Mouse (Mus musculus): ENCODE measurements around the gene Cdc14a.
A peak's percentile ranks its signal among the peaks of the same experiment; 100 is the strongest.

Cdc14a gene

DNA sequence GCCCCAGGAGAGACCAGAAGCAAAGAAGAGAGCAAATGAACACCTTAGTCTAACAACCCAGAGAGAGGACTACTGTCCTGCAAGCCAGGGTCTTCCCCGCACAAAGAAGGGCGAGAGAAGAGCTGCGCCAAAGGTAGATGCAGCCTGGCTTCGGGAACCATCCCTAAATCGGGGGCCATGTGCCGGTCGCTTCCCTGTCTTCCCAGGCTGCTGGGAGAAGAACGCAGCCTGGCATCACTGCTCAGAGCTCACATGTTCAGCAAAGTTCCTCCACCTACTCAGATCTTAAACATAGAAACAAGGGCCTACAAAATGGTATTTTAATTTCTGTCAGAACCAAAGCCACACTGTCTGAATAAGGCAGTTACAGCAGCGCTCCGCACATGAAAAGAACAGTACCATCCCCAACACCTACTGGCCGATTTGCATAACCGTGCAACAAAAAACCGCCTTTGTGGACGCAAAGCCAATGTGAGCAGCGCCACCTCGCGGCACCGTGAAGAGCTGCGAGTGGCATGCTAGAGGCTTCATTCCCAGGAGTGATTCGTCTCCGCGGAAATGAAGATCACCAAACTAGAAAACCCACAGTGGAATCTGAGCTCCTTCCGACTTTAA is 96.7 kb downstream of the Cdc14a start:
- DNase-seq: peak; percentile 83

DNA sequence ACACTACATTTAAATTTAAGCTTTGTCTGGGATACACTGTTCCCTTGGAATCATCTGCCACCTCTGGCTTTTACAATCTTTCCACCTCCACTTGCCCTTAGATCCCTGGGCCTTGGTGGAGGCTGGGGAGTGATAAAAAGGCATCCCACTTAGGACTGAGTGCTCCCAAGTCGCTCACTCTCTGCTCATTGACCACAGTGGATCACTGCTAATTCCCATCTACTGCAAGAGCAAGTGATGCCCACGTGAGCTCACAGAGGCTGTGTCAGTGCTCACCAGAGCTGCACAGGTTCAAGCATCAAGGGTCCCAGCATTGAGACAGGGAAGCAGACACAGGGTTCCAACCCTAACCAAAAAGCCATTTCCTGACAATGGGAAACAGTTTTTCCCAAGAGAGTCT is 98.3 kb downstream of the Cdc14a start:
- no peak for DNase-seq

DNA sequence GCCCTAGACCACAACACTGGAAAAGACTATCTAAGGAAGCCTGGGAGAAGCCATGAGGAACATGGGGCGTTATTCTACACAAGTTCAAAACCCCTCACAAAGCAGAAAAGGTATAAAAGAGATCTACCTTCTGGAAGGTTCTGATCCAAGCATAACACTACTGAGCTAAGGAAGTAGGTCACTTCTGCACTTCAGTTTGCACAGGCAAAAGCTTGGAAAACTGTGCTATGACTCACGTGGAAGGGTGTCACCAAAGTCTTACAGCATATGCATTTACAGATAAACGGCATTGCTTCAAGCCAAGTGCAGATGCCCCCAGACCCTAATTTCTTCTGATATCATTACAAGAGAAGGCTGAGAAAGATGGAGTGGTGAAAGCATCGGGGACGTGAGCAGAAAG is 104.1 kb downstream of the Cdc14a start:
- DNase-seq: no peak

DNA sequence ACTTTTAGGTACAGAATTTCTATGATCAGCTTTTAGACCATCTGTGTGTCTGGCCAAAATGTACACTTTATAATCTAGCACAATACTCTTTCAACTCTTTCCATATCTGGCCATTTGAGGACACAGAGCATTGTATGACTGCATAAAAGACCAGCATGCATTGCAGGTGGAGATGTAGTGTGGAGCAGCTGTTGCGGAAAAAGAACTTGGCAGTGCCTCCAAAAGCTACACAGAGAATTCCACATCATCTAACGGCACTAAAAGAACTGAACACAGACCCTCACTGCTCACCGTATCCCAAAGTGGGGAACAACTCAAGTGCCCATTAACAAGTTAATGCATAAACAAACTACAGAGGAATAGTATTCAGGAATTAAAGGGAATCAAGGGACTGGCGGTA is 112.0 kb downstream of the Cdc14a start:
- no peak for DNase-seq

DNA sequence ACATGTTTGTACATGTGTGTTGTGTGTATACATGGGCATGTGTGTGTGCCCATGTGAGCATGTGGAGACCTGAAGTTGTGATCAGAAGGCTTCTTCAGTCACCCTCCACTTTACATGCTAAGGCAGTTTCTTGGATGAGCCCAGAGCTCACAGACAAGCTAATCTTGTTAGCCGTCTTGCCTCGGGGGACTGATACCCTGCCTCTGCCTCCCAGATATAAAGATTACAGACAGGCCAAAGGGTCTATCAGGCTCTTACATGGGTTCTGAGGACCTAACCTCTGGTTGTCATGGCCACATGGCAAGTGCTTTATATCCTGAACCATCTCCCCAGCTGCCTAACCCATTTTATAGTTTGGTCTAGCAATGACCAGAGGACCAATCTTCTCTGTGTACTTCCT is 112.7 kb downstream of the Cdc14a start:
- DNase-seq: no peak

DNA sequence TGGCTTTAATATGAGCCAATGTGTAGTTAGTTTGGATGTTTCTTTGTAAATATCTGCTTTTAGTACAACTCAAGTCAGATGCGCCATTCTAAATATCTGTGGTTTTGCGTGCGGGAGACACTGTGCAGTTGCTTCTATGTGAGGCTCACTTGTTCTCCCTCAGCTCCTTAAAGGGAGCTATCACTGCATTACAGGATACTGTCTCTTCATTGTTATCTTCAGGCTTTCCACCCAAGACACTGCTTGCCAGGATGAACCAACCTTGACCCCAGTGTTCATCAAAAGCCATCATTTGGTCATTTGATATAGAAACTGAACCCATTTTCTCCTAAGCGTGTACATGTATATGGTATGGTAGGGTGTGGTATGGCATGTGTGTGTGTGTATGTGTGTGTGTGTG is 113.2 kb downstream of the Cdc14a start:
- no peak for DNase-seq

DNA sequence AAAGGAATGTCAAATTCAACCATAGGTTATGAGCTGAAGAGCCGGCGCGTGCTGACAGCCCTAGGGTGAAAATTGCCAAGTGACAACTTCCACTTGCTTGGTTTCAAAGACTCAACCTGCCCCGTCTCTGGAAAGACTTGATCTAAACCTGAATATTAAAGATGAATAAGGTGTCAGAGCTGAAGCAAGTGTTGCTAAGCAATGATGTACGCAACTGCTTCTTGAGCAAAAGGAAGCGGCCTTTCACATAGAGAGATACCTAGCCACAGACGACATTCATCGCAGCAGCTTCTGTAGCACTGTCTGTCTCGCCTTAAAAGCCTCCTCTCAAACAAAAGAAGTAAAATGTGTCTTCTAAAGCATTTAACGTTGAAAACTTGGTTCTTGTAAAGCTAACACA is 113.8 kb downstream of the Cdc14a start:
- no peak for DNase-seq

DNA sequence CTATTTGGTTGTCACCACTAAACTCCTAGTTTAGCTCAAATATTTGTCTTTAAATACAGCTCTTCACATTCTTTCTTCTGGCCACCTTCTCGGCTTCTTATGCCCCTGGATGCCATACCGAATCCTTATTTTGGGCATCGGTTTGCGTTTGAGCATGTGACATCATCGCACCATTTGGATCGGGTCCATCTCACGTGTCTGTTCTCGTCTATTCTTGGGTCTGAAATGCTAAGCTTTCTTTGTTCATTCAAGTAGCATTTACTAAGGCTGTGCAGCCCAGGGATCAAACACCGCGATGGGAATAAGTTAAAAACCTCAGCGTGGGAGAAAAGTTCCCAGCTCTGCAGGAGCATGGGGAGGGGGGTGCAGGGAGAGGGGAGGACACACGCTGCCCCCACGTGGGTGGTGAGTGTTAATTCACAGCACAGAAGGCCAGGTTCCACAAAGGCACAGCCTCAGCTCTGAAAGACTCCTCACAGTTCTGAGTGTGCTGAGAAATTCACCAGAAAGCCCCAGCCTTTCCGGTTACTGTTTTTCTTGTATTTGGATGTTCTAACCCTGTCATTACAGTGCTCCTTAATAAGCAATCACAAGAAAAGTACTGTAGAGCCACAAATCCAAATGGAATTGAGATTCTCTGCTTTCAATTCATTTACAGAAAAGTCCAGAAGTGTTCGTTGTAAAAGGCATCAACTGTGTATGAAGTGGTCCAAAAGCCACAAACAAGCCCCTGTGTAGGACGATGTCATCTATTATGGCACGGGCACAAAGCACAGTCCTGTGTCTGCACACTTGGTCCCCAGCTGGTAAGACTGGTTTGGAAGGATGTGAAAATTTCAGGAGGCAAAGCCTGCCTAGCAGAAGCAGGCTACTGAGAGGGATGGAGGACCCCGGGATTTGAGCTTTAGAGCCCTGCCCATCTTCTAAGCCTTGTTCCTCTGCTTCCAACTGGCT is 118.8 kb downstream of the Cdc14a start:
- no peak for DNase-seq

DNA sequence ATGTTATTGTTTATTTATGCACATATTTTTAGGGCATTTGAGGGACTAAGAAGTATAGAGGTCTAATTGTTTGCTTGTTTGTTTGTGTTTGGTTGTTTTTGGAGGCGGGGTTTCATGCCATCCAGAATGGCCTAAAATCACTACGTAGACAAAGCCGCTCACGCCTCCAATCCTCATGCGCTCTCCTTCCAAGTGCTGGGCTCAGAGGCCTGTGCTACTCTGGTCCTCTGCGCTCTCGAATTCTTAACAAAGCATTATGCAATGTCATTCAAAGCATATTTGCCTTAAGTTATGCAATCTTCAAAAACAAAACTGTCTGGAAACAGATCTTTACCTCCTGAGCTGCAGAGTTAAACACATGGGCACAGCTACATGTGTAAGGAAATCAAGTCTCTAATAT is 121.3 kb downstream of the Cdc14a start:
- DNase-seq: no peak

DNA sequence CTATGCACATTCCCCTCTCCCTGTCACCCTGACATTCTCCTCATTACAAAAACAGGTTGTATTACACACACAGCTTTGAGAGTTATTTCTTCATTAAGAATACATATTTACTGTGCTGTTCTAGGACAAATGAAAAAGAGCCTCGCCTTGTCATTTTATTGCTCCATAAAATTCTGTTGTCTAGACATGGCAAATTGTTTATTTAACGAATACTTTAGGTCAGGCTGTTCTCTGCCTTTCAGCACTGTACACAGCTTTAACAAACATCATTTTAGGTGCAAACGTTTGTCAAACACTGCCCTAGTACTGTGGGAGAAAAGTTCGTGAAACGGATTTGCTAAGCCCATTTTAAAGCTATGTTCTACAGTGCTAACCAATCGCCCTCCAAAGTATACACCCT is 122.1 kb downstream of the Cdc14a start:
- no peak for DNase-seq

DNA sequence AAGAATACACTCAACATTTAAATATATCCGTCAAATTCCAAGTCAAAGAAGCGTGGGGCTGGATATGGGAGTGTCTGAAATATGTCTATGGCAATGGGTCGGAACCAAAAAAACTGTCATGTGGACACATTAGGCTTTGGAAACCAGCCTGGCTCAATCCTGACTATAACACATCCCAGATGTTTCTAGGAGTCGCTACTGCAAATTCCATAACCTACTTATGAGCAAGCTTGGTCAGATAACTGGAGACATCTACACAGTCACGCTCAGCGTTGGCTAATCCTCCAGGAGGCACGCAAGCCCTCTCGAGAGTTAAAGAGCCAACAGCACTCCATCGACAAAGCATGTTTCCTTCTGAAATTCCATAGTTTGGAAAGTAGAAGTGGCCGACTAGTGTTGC is 125.1 kb downstream of the Cdc14a start:
- DNase-seq: no peak

DNA sequence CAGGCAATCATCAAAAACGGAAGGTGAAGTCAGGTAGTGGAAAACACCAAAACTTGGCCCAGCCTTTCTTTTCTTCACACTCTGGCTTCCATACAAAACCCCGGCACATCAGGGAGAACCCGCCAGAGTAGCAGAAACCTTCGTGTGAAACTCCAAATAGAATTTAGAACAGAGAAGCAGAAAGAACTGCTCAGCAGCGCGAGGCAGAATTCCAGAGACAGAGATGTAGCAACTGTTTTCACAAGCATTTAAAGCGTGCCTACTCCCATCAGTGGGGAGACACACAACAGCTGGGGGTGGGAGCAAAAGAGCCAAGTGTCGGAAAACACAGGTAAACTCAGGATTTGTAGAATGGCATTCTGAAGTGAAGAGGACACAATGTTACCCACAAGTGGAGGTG is 125.8 kb downstream of the Cdc14a start:
- DNase-seq: no peak

DNA sequence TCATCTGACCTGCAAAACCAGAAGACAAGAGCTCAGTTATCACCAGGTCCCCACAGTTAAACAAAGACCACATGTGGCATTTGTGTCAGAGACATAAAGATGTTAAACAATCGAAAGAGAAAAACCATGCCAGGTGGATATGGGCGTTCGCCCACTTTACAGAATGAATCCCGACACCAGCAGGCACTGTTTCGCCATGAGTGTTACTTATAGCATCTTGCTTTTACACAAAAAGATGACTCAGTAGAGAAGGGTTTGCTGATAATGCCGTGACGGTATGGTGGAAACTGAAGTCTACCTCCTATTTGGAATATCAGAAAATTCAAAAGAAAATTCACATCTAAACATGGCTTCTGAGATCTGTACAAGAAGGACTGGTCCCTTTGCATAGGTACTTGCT is 126.7 kb downstream of the Cdc14a start:
- DNase-seq: no peak

DNA sequence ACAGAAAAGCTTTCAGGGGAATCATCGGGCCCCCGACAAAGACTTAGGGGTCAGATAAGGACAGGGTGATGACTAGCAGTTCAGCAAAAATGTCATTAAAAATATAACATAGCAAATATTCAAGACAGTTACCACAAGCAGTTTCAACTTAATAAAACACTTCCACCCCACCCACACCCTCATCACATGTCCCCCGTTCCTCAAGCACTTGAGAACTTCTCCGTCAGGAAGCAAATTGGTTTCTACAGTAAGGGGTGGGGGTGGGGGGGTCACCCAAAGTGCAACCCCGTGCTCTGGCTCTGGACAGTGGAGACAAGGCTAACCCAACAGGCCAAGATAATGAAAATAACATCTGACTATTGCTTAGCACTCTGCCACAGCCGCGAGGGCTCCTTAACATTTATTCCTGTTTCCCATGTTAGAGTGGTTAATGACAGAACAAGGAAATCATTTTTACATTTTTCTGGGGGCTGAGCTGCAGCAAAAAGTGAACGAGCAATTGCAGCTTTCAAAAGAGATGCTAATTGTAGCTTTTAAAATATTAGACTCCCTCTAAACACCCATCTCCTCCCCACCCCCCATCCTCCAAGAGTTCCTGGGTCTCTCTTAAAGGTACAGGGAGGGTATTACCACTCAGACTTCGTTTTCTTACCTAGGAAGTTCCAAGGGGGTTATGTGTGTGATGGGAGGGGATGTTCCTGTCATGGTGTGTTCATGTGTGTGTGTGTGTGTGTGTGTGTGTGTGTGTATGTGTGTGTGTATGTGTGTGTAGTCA is 133.6 kb downstream of the Cdc14a start:
- DNase-seq: no peak

DNA sequence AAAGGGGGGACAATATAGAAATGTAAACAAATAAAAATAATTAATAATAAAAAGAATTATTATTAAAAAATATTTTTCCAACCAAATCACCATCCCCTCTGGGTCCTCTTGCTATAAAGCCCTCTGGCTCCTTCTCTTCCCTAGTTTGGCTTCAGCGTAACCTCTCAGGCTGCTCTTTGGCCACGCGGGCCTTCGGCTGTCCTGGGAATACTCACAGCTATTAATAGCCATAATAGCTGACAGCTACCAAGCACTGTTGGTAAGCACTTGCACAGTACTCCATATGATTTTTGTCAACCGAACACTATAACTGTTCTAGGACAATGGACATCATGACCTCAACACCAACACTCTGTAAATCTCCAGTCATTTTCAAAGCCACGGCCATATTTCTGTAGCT is 135.0 kb downstream of the Cdc14a start:
- DNase-seq: no peak

DNA sequence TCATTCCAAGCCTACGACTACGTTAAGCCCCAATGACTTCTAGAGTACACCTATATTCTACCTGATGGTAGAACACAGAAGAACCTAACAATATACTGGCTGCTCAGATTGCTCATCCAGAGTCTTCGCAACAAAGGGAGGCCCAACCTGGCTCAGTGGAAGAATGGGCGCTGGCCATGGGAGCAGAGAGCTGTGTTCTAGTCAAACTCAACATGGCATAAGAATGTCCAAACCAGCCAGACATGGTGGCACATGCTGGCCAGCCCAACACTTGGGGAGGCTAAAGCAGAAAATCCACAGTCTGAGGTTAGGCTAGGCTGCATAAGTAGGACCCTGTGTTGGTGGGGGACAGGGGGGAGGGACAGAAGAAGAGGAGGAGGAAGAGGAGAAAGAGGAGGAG is 139.1 kb downstream of the Cdc14a start:
- no peak for DNase-seq

DNA sequence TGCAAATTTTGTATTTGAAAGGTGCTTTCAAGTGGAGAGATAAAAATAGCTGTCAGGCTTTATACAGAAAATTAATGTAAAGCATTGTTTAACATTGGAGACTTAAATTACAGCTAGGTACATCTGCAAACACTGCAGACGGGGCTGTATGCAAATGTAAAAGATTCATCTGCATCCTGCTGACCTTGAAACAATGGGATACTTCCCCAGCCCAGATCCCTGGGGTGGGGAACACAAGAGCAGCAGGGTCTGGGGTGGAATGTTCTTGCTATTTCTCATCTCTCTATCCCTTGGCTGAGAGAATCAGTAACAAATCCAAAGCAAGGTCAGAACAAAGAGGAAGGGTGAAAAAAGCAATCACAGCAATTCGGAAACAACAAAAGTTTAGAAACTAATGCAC is 139.8 kb downstream of the Cdc14a start:
- no peak for DNase-seq

DNA sequence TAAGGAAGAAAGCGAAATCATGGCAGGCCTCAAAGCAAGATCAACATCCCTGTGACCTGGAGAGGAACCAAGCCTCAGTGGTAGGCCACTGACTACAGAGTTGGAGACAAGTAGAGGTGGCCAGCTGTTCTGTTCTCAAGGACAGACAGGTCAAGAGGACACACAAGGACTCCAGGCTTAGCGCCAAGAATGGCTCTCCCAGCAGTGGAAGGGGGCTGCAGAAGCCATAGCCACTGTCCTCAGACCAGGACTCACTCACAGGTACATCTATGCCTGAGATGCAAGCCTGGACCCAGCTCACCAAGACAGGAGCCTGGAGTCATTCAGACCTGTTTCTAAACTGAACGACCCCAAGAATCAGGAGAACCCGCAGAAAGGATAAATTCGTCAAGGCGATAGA is 142.2 kb downstream of the Cdc14a start:
- no peak for DNase-seq

DNA sequence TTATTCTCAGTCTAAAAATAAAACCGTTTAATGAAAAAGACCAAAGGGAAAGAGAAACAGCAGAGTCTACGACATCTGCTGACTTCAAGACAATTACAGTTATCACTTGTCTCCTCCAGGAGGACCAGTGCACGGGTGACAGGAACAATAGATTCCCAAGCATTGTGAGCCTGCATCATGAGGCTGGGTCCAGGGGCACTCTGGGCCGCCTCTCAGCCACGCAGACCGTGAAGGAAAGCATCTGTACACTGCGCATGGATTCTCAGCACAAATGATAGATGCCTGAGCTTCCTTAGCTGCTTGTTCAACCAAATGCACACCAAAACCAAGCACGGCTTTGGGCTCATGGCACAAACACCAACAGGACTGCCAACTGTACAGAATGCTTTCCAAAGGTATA is 146.7 kb downstream of the Cdc14a start:
- DNase-seq: no peak

DNA sequence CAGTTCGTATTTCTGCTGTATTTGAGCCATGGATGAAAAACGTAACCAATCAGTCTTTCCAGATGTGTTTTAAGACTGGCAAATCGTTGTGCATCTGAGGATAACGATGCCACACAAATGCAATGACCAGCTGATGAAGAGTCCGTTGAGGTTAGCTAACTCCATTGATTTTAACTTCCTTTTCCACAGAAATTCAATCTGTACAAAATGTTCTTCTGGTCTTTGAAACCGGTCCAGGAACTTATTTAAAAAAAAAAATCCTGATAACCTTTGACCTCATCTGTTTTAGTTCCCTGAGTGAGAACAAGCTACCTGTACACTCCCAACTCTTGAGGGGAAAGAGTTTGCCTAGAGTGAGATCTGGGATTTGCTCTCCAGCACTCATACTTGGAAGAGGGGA is 152.2 kb downstream of the Cdc14a start:
- DNase-seq: no peak

DNA sequence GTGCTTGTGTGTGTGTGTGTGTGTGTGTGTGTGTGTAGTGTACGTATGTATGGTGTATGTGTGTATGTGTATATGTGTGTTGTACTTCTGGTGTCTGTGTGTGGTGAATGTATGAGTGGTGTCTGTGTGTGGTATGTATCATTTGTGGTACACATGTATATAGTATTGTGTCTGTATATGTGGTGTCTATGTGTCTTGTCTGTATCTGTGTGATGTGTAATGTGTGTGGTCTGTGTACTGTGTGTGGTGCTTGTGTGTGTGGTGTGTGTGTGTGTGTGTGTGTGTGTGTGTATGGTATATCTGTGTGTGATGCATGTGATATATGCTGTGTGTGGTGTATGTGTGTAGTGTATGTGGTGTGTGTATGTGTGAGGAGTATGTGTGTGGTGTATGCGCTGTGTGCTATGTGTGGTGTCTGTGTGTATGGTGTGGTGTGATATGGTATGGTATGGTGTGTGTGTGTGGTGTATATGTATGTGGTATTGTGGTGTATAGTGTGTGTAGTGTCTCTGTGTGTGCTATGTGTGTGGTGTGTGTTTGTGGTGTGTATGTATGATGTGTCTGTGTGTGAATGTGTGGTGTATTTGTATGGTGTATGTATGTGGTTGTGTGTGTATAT is 156.7 kb downstream of the Cdc14a start:
- DNase-seq: no peak

DNA sequence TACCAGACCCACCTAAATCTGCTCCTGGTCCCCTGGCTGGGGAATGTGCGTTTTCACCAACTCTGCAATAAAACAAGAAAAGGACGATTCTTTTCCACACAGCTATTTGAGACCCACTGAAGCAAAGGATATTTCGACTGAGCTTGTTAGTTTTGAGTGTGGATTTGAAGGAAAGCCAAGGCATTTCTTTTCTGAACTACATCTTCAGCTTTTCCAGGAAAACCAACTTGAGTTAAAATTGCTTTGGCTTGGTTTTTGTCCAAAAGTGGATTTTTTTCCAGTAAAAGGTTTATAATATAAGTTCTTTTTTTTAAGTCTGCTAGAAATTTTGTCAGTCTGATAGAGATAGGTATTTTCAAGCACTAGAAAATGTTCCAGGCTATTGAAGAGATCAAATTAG is 157.5 kb downstream of the Cdc14a start:
- no peak for DNase-seq

DNA sequence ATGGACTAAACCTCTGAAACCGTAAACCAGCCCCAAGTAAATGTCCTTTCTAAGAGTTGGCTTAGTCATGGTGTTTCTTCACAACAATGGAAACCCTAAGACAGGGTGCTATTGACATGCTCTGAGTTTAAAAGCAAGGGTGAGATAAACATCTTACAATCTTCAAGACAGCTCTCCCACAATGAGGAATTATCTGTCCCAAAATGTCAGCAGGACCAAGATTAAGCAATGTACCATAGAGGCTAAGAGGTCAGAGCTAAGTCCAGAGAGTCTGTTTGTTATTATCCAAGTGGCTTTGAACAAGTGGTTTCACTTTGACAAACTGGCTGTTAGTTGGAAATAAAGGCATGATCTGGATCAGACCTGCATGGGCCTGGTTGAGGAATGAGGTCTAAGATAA is 159.9 kb downstream of the Cdc14a start:
- no peak for DNase-seq

Data from kidney, adult 18-20 months (tissue).